ENCODE assay signal across 13 mouse cellular contexts in genomic region chr1:151088535-151089125, GRCm38 (mm10).
"Had no signal": no experiment of that assay in that cellular context is flagged by ENCODE, and none has a peak within 500 bp of the region (broad histone marks: within the 10 kb centered on the region; RNA-seq: fewer than 3 reads in every experiment).

No protein-coding gene starts in this region.

- H3K36me3 ChIP-seq: kidney, embryonic 15.5 days; limb, embryonic 13.5 days; neural tube, embryonic 12.5 days had no signal

- H3K9ac ChIP-seq: kidney, embryonic 15.5 days; limb, embryonic 13.5 days; neural tube, embryonic 12.5 days had no signal

- H3K9me3 ChIP-seq: kidney, embryonic 15.5 days; limb, embryonic 13.5 days; neural tube, embryonic 12.5 days had no signal

- H3K27ac ChIP-seq: kidney, embryonic 15.5 days; limb, embryonic 13.5 days; neural tube, embryonic 12.5 days had no signal

- ATAC-seq: intestine, embryonic 16.5 days had no signal

- H3K27me3 ChIP-seq: kidney, embryonic 15.5 days; limb, embryonic 13.5 days; neural tube, embryonic 12.5 days had no signal

- H3K4me3 ChIP-seq: kidney, embryonic 15.5 days; limb, embryonic 13.5 days; myocyte; neural tube, embryonic 12.5 days had no signal

- H3K4me2 ChIP-seq: kidney, embryonic 15.5 days; limb, embryonic 13.5 days; neural tube, embryonic 12.5 days had no signal

- DNase-seq: kidney, adult 2 months; kidney, postnatal 14 days; left cerebral cortex, postnatal 4 days; lung, adult 18-20 months; retina, postnatal 1 day; right cerebral cortex, postnatal 4 days; spleen, adult 18-20 months; thymus, postnatal 36 days had no signal
